Mouse (Mus musculus) left cerebral cortex, postnatal 4 days (tissue): ENCODE results near the gene Hist1h2an. TPM values are rescaled to one million over a fixed set of nuclear protein-coding genes. Genes with fewer than 3 reads are reported as not detected.
A peak's percentile ranks its signal among the peaks of the same experiment; 100 is the strongest.
"Not testable (repeated sequence)": the region's sequence is repeated elsewhere in the genome, so short reads cannot be mapped to it uniquely, and the experiment has no call there.

ENCODE experiments used
- DNase-seq: peaks from one replicate; pipeline ENCODE4 v3.0.0-alpha.2; 2022
- intact Hi-C: fragments of 180-260 bp; cut with DNase I; formaldehyde crosslinking; loops from one replicate; pipeline ENCODE4 v1.15.1; 2025
- total RNA-seq, 2 experiments: library from RNA; stranded (reverse); gene quantifications; 2 replicates each; pipeline ENCODE4 v1.2.3; 2021

Hist1h2an gene
- 10 to 100 TPM; 13.0 to 15.8 TPM for total RNA-seq

- peak; percentile 81 for DNase-seq
- intact Hi-C loops, result not testable (repeated sequence)
Measured at GRCm38 (mm10) chr13:21786899-21787629, at the start of gene Hist1h2an, which contains the start of gene Hist1h2bp. TSS of gene Hist1h2an (minus strand) at chr13:21787218. TSS of gene Hist1h2bp (plus strand) at chr13:21787461.

- intact Hi-C loops, DNase-seq: not testable (repeated sequence)
Measured at GRCm38 (mm10) chr13:21833461-21833860, 46.4 kb upstream of the Hist1h2an start, which contains the start of the genes Hist1h2ap and Hist1h2br. TSS of gene Hist1h2ap (minus strand) at chr13:21833507. TSS of gene Hist1h2br (plus strand) at chr13:21833743.

GRCm38 (mm10) chr13:21831418-21832394 lies 44.7 kb upstream of the Hist1h2an start, which contains the start of gene Hist1h4n:
TSS of gene Hist1h4n (minus strand) at chr13:21832196.
- intact Hi-C loops, DNase-seq: not testable (repeated sequence)

GRCm38 (mm10) chr13:21830344-21830743 lies 43.3 kb upstream of the Hist1h2an start:
- intact Hi-C loops, result no loop called here
- DNase-seq, result no peak

- intact Hi-C loops, result loop anchor here (10.0 kb wide), 1 partner anchor 196 kb away; no protein-coding TSS in a partner anchor
- no peak for DNase-seq
Measured at GRCm38 (mm10) chr13:21828511-21828910, 41.5 kb upstream of the Hist1h2an start.

GRCm38 (mm10) chr13:21820082-21820890 lies 33.3 kb upstream of the Hist1h2an start:
- intact Hi-C loops, result loop anchor here (10.0 kb wide), 1 partner anchor 205 kb away; no protein-coding TSS in a partner anchor

GRCm38 (mm10) chr13:21812092-21812491 lies 25.1 kb upstream of the Hist1h2an start:
- DNase-seq, intact Hi-C loops: not testable (repeated sequence)

More at GRCm38 (mm10) chr13:21820082-21820890, 33.3 kb upstream of the Hist1h2an start:
- not testable (repeated sequence) for DNase-seq

GRCm38 (mm10) chr13:21811539-21811938 lies 24.5 kb upstream of the Hist1h2an start, which contains the start of gene Hist1h4m:
TSS of gene Hist1h4m (plus strand) at chr13:21811746.
- DNase-seq, result peak; percentile 20
- intact Hi-C loops, result not testable (repeated sequence)

GRCm38 (mm10) chr13:21811074-21811473 lies 24.1 kb upstream of the Hist1h2an start:
- DNase-seq, intact Hi-C loops: not testable (repeated sequence)

- intact Hi-C loops, DNase-seq: not testable (repeated sequence)
Measured at GRCm38 (mm10) chr13:21810073-21810472, 23.1 kb upstream of the Hist1h2an start, which contains the start of the genes Hist1h2bq and Hist1h2ao. TSS of gene Hist1h2bq (minus strand) at chr13:21810197. TSS of gene Hist1h2ao (plus strand) at chr13:21810465.

- DNase-seq, intact Hi-C loops: not testable (repeated sequence)
Measured at GRCm38 (mm10) chr13:21803058-21803457, 16.0 kb upstream of the Hist1h2an start.

- intact Hi-C loops, DNase-seq: not testable (repeated sequence)
Measured at GRCm38 (mm10) chr13:21797163-21797562, 10.1 kb upstream of the Hist1h2an start.

GRCm38 (mm10) chr13:21795584-21795983 lies 8.6 kb upstream of the Hist1h2an start:
- DNase-seq, result no peak
- intact Hi-C loops, result no loop called here

- intact Hi-C loops, result no loop called here
- DNase-seq, result peak; percentile 19
Measured at GRCm38 (mm10) chr13:21790601-21791283, 3.7 kb upstream of the Hist1h2an start.

GRCm38 (mm10) chr13:21789925-21790324 lies 2.9 kb upstream of the Hist1h2an start:
- intact Hi-C loops, result no loop called here
- no peak for DNase-seq

GRCm38 (mm10) chr13:21787760-21788593 lies 959 bp upstream of the Hist1h2an start:
- intact Hi-C loops, result no loop called here
- DNase-seq, result no peak

- no peak for DNase-seq
- intact Hi-C loops, result no loop called here
Measured at GRCm38 (mm10) chr13:21786189-21786898, 674 bp downstream of the Hist1h2an start.
